Mouse (Mus musculus): ENCODE results near the gene Mageb4.
"Not testable (repeated sequence)": the region's sequence is repeated elsewhere in the genome, so short reads cannot be mapped to it uniquely, and the experiment has no call there.

Mageb4 gene

GRCm38 (mm10) chrX:86304993-86305392, at the start of gene Mageb4:
Gene Mageb4, minus strand, starts transcription at chrX:86305093.
- DNase-seq = not testable (repeated sequence)

DNA sequence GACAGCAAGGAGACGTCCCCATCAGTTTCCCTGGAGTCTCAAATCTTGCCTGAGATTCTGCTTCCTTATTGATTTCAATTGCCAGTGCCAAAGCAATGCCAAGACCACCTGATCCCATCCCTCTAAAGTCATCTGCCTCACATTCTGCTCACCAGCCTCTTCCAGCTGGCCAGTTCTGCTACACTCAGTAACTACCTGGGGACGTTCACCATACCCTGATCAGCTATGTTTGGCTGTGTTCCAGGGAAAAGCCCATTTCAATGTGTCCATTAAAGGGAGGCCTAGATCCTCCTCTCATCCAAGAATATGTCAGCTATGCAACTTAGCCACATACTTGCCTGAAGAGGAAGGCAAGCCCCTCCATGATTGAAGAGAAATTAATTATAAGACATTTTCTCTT, 20.3 kb downstream of the Mageb4 start:
- not testable (repeated sequence) for DNase-seq

- DNase-seq = not testable (repeated sequence)
Measured at GRCm38 (mm10) chrX:86245950-86246349, 58.9 kb downstream of the Mageb4 start.

DNA sequence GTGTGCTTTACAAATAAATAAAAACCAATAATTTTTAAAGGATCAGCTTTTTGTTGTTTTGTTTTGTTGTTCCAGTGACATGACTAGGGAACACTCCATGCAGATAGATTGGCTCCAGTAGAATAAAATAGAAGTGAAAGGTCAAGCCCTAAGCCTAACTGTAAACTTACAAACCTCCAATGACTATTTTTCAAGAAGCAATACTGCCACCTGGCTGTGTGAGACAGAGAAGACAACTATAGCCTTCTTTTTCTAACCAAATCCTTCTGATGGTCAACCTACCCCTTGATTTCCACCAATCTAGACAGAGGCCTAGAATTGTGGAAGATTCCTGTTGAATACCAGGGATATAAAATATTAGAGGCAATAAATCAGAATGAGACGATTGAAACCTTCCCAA, 67.6 kb downstream of the Mageb4 start:
- no peak for DNase-seq

Data from thymus, adult 18-20 months (tissue).